Mouse (Mus musculus): ENCODE data around the gene Slc35b2.

DNA sequence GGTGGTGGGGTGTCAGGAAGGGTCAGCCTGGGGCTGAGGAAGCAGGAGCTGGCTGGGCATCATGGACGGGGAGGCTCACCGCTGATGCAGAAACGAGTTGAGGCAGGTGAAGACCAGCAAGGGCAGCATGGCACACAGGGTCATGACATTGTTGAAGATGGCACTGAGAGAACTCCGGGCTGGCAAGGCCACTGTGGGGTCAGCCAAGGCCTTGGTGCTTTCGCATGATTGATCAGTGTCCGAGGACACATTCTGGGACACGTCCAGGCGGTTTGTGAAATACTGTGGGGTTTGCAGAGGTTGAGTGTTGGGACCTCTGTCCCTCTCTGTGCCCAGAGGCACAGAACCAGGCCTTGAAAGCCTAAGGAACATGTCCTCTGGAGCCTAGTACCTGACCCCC lies 26.2 kb downstream of the Slc35b2 start:
- TF ChIP-seq POLR2A (IDR thresholded peaks at IDR 0.05; ENCODE audit: insufficient read depth, low read length) (no peak), CTCF (IDR thresholded peaks at IDR 0.05; ENCODE audit: low read depth, low read length) (no peak)

Data from ES-Bruce4 (cell line).